Mouse (Mus musculus) left cerebral cortex, postnatal 4 days (tissue): ENCODE measurements around the gene Rem1. TPM values are rescaled to one million over a fixed set of nuclear protein-coding genes. Genes with fewer than 3 reads are reported as not detected.
"Not testable (repeated sequence)": the region's sequence is repeated elsewhere in the genome, so short reads cannot be mapped to it uniquely, and the experiment has no call there.

Experiments
- DNase-seq: peaks from one replicate; pipeline ENCODE4 v3.0.0-alpha.2; 2022
- intact Hi-C: fragments of 180-260 bp; cut with DNase I; formaldehyde crosslinking; loops from one replicate; pipeline ENCODE4 v1.15.1; 2025
- total RNA-seq, 2 experiments: library from RNA; stranded (reverse); gene quantifications; 2 replicates each; pipeline ENCODE4 v1.2.3; 2021

The Rem1 gene
- total RNA-seq, 2 experiments from 2014 or later, result 0.62 to 0.86 TPM

GRCm38 (mm10) chr2:152625256-152625655, 1.5 kb upstream of the Rem1 start:
- no peak for DNase-seq

GRCm38 (mm10) chr2:152628066-152628465, 1.3 kb downstream of the Rem1 start:
- no peak for DNase-seq
- intact Hi-C loops, result no loop called here

More at GRCm38 (mm10) chr2:152625256-152625655, 1.5 kb upstream of the Rem1 start:
- intact Hi-C loops, result no loop called here

GRCm38 (mm10) chr2:152629239-152629638, 2.5 kb downstream of the Rem1 start:
- intact Hi-C loops, result no loop called here
- DNase-seq, result no peak

GRCm38 (mm10) chr2:152629904-152630303, 3.2 kb downstream of the Rem1 start:
- intact Hi-C loops, result no loop called here
- no peak for DNase-seq

GRCm38 (mm10) chr2:152633334-152633733, 6.6 kb downstream of the Rem1 start:
- intact Hi-C loops, result no loop called here
- DNase-seq, result no peak

- DNase-seq, result no peak
- intact Hi-C loops, result no loop called here
Observed at GRCm38 (mm10) chr2:152634311-152634710, 7.6 kb downstream of the Rem1 start.

GRCm38 (mm10) chr2:152636246-152637005, 9.7 kb downstream of the Rem1 start:
- peak; percentile 21 for DNase-seq
- intact Hi-C loops, result no loop called here

- no peak for DNase-seq
- intact Hi-C loops, result no loop called here
Observed at GRCm38 (mm10) chr2:152637006-152637322, 10.2 kb downstream of the Rem1 start.

- DNase-seq, result no peak
- intact Hi-C loops, result no loop called here
Observed at GRCm38 (mm10) chr2:152637381-152637780, 10.6 kb downstream of the Rem1 start.

GRCm38 (mm10) chr2:152638865-152639264, 12.1 kb downstream of the Rem1 start:
- no peak for DNase-seq
- intact Hi-C loops, result no loop called here

- intact Hi-C loops, result no loop called here
- no peak for DNase-seq
Observed at GRCm38 (mm10) chr2:152639406-152640113, 12.8 kb downstream of the Rem1 start.

- intact Hi-C loops, result no loop called here
- no peak for DNase-seq
Observed at GRCm38 (mm10) chr2:152652901-152653620, 26.3 kb downstream of the Rem1 start.

- no peak for DNase-seq
- intact Hi-C loops, result no loop called here
Observed at GRCm38 (mm10) chr2:152653874-152654715, 27.3 kb downstream of the Rem1 start.

GRCm38 (mm10) chr2:152657398-152657797, 30.6 kb downstream of the Rem1 start:
- intact Hi-C loops, result loop anchor here (5.0 kb wide), 1 partner anchor 40 kb away; no protein-coding TSS in a partner anchor

GRCm38 (mm10) chr2:152661163-152661562, 34.4 kb downstream of the Rem1 start:
- intact Hi-C loops, result no loop called here
- DNase-seq, result no peak

More at GRCm38 (mm10) chr2:152657398-152657797, 30.6 kb downstream of the Rem1 start:
- DNase-seq, result no peak

- not testable (repeated sequence) for DNase-seq
Observed at GRCm38 (mm10) chr2:152666191-152666590, 39.4 kb downstream of the Rem1 start.

GRCm38 (mm10) chr2:152669256-152669638, 42.5 kb downstream of the Rem1 start, which contains the start of gene H13:
Gene H13, plus strand, starts transcription at chr2:152669461.
- peak; percentile 93 for DNase-seq
- intact Hi-C loops, result no loop called here

More at GRCm38 (mm10) chr2:152666191-152666590, 39.4 kb downstream of the Rem1 start:
- intact Hi-C loops, result not testable (repeated sequence)

GRCm38 (mm10) chr2:152669639-152670484, 43.1 kb downstream of the Rem1 start:
- DNase-seq, result peak; percentile 61
- intact Hi-C loops, result no loop called here

- no peak for DNase-seq
- intact Hi-C loops, result no loop called here
Observed at GRCm38 (mm10) chr2:152670983-152671641, 44.4 kb downstream of the Rem1 start.
